Mouse (Mus musculus): ENCODE measurements around the gene Elk3. TPM values are rescaled to one million over a fixed set of nuclear protein-coding genes. Genes with fewer than 3 reads are reported as not detected.

Elk3 gene
- polyA plus RNA-seq, 1 experiment from 2014 or later: 18.2 TPM

Other genes starting within 250 kb of the Elk3 start
- gene Cfap54, start 229.5 kb downstream of the Elk3 start, polyA plus RNA-seq (2015; fragmentation: Nextera tagmentation; extraction: Ambion mirVana): 0.30 and 0.68 TPM in 2 replicates
- 46.3 and 55.3 TPM in 2 replicates for gene Cdk17, start 150.3 kb downstream of the Elk3 start, polyA plus RNA-seq (2015; fragmentation: Nextera tagmentation; extraction: Ambion mirVana)
- gene Lta4h, start 142.3 kb upstream of the Elk3 start, polyA plus RNA-seq (2015; fragmentation: Nextera tagmentation; extraction: Ambion mirVana): 261 and 264 TPM in 2 replicates
- gene Hal, start 177.6 kb upstream of the Elk3 start, polyA plus RNA-seq (2015; fragmentation: Nextera tagmentation; extraction: Ambion mirVana): 4.2 and 5.5 TPM in 2 replicates
- 0.30 and 0.34 TPM in 2 replicates for gene Amdhd1, start 228.9 kb upstream of the Elk3 start, polyA plus RNA-seq (2015; fragmentation: Nextera tagmentation; extraction: Ambion mirVana)
- gene Ccdc38, start 229.5 kb upstream of the Elk3 start, polyA plus RNA-seq (2015; fragmentation: Nextera tagmentation; extraction: Ambion mirVana): 0.27 and 0.50 TPM in 2 replicates

Data from thymus, postnatal 0 days (tissue).